Mouse (Mus musculus) myocyte (in vitro differentiated cells): ENCODE data around the gene Dennd5b. TPM values are rescaled to one million over a fixed set of nuclear protein-coding genes. Genes with fewer than 3 reads are reported as not detected.

Experiments used
- H3K27me3 ChIP-seq: one replicate; pipeline ENCODE4 v1.6.1; 2011; ENCODE audit not compliant: control insufficient read depth, insufficient read depth, insufficient read length
- H3K36me3 ChIP-seq: one replicate; pipeline ENCODE4 v1.6.1; 2011; ENCODE audit not compliant: control insufficient read depth, insufficient read depth
- H3K4me2 ChIP-seq: one replicate; pipeline ENCODE4 v1.6.1; 2011; ENCODE audit warnings: low read depth, control low read depth
- H3K4me3 ChIP-seq: one replicate; pipeline ENCODE4 v1.5.1; 2011; ENCODE audit warnings: mild to moderate bottlenecking, control low read depth, moderate library complexity
- H3K79me2 ChIP-seq: one replicate; pipeline ENCODE4 v1.6.1; 2011; ENCODE audit not compliant: control insufficient read depth, insufficient read depth
- H3ac ChIP-seq: one replicate; pipeline ENCODE4 v1.6.1; 2011; ENCODE audit not compliant: control insufficient read depth, insufficient read length
- CEBPB ChIP-seq: IDR thresholded peaks from 2 replicates; pipeline ENCODE4 v1.6.1; 2011; ENCODE audit warnings: mild to moderate bottlenecking, moderate library complexity; ENCODE audit not compliant: poor library complexity, insufficient read depth, severe bottlenecking
- E2F4 ChIP-seq: IDR thresholded peaks from one replicate; pipeline ENCODE4 v1.6.1; 2011; ENCODE audit warnings: mild to moderate bottlenecking, control low read depth, moderate library complexity; ENCODE audit not compliant: insufficient read depth
- MAX ChIP-seq: IDR thresholded peaks from one replicate; pipeline ENCODE4 v1.6.1; 2011; ENCODE audit warnings: low read depth, mild to moderate bottlenecking, control low read depth
- MYOD1 ChIP-seq, 3 experiments: IDR thresholded peaks; one replicate each; pipeline ENCODE4 v1.6.1; 2011; ENCODE audit warnings: control low read depth in 2 of 3, low read depth in 2 of 3, mild to moderate bottlenecking in 2 of 3, moderate library complexity in 1 of 3; ENCODE audit not compliant: insufficient read length in 2 of 3, control insufficient read depth in 1 of 3
- MYOG ChIP-seq, 3 experiments: IDR thresholded peaks; one replicate each; pipeline ENCODE4 v1.6.1; 2011; ENCODE audit warnings: control low read depth in 2 of 3, low read depth in 2 of 3, mild to moderate bottlenecking in 2 of 3; ENCODE audit not compliant: insufficient read length in 2 of 3, control insufficient read depth in 1 of 3, insufficient read depth in 1 of 3
- POLR2A ChIP-seq: IDR thresholded peaks from one replicate; pipeline ENCODE4 v1.6.1; 2011; ENCODE audit warnings: low read depth, mild to moderate bottlenecking, control low read depth, moderate library complexity; ENCODE audit not compliant: insufficient read length
- POLR2AphosphoS2 ChIP-seq: IDR thresholded peaks from one replicate; pipeline ENCODE4 v1.6.1; 2011; ENCODE audit warnings: low read depth, control low read depth; ENCODE audit not compliant: insufficient read length
- REST ChIP-seq: IDR thresholded peaks from one replicate; pipeline ENCODE4 v1.6.1; 2011; ENCODE audit warnings: mild to moderate bottlenecking, control low read depth, moderate library complexity; ENCODE audit not compliant: insufficient read depth, insufficient read length
- SRF ChIP-seq: IDR thresholded peaks from one replicate; pipeline ENCODE4 v1.6.1; 2011; ENCODE audit warnings: low read depth; ENCODE audit not compliant: control insufficient read depth, insufficient read length
- TCF12 ChIP-seq: IDR thresholded peaks from one replicate; pipeline ENCODE4 v1.6.1; 2011; ENCODE audit warnings: mild to moderate bottlenecking, control low read depth; ENCODE audit not compliant: poor library complexity, insufficient read depth, severe bottlenecking
- TCF3 ChIP-seq: IDR thresholded peaks from one replicate; pipeline ENCODE4 v1.6.1; 2011; ENCODE audit warnings: low read depth, control low read depth; ENCODE audit not compliant: insufficient read length
- USF1 ChIP-seq: IDR thresholded peaks from one replicate; pipeline ENCODE4 v1.6.1; 2011; ENCODE audit warnings: low read depth, mild to moderate bottlenecking, control low read depth, moderate library complexity
- polyA plus RNA-seq: library from polyadenylated mRNA; unstranded; fragments of >200 nt; fragmentation: generic; extraction: Trizol; gene quantifications from one replicate; pipeline ENCODE4 v1.2.1, GENCODE M21; 2012; ENCODE audit warnings: missing spikeins

Gene Dennd5b
- polyA plus RNA-seq, 1 experiment = 3.1 TPM

- H3K79me2 ChIP-seq = peaks cover 42% of the 10 kb centered on the region
- peak overlapping the region; percentile 76 for H3ac ChIP-seq
- no peak for TF ChIP-seq REST
- no peak for TF ChIP-seq MAX
- TF ChIP-seq POLR2AphosphoS2 = no peak
- no peak for TF ChIP-seq POLR2A
- H3K36me3 ChIP-seq = no peaks in the 10 kb centered on the region
- peak overlapping the region; percentile 67 for H3K4me2 ChIP-seq
- H3K27me3 ChIP-seq = no peaks in the 10 kb centered on the region
- H3K4me3 ChIP-seq = peak overlapping the region; percentile 83
Measured at GRCm38 (mm10) chr6:149100174-149101075, 1.1 kb downstream of the Dennd5b start.

GRCm38 (mm10) chr6:149098993-149099392 lies 2.5 kb downstream of the Dennd5b start:
- Histone ChIP-seq H3ac (no peak overlapping the region), H3K4me2 (peak overlapping the region; percentile 67), H3K36me3 (no peaks in the 10 kb centered on the region), H3K27me3 (no peaks in the 10 kb centered on the region), H3K4me3 (peak overlapping the region; percentile 83), H3K79me2 (peaks cover 45% of the 10 kb centered on the region)
- no peak for TF ChIP-seq TCF3
- no peak for TF ChIP-seq USF1
- no peak for TF ChIP-seq CEBPB

GRCm38 (mm10) chr6:149097276-149097675 lies 4.2 kb downstream of the Dennd5b start:
- no peak overlapping the region for H3K4me3 ChIP-seq
- no peak overlapping the region for H3ac ChIP-seq
- H3K4me2 ChIP-seq = no peak overlapping the region
- peaks cover 53% of the 10 kb centered on the region for H3K79me2 ChIP-seq
- H3K36me3 ChIP-seq = no peaks in the 10 kb centered on the region
- TF ChIP-seq USF1 (no peak), MYOD1 (IDR thresholded peaks at IDR 0.05; ENCODE audit: control insufficient read depth in 1 of 3, insufficient read length in 2 of 3, low read depth in 2 of 3) (no peak), REST (no peak), POLR2AphosphoS2 (no peak), TCF3 (no peak), POLR2A (no peak), E2F4 (no peak), MYOG (IDR thresholded peaks at IDR 0.05; ENCODE audit: control insufficient read depth in 1 of 3, insufficient read depth in 1 of 3, insufficient read length in 2 of 3, low read depth in 2 of 3) (no peak), SRF (no peak), MAX (no peak), TCF12 (no peak), CEBPB (no peak)
- H3K27me3 ChIP-seq = no peaks in the 10 kb centered on the region

- H3K27me3 ChIP-seq = no peaks in the 10 kb centered on the region
- TF ChIP-seq TCF3 = no peak
- no peak for TF ChIP-seq POLR2AphosphoS2
- peaks cover 57% of the 10 kb centered on the region for H3K79me2 ChIP-seq
- H3K4me2 ChIP-seq = no peak overlapping the region
- H3ac ChIP-seq = no peak overlapping the region
- H3K36me3 ChIP-seq = no peaks in the 10 kb centered on the region
- H3K4me3 ChIP-seq = no peak overlapping the region
Measured at GRCm38 (mm10) chr6:149096233-149096632, 5.2 kb downstream of the Dennd5b start.

GRCm38 (mm10) chr6:149095389-149095788 lies 6.1 kb downstream of the Dennd5b start:
- H3ac ChIP-seq = no peak overlapping the region
- no peak overlapping the region for H3K4me3 ChIP-seq
- H3K4me2 ChIP-seq = peak overlapping the region; percentile 55
- TF ChIP-seq SRF (no peak), REST (no peak), USF1 (no peak), MYOD1 (IDR thresholded peaks at IDR 0.05; ENCODE audit: control insufficient read depth in 1 of 3, insufficient read length in 2 of 3, low read depth in 2 of 3) (no peak)
- peaks cover 60% of the 10 kb centered on the region for H3K79me2 ChIP-seq
- no peaks in the 10 kb centered on the region for H3K36me3 ChIP-seq
- H3K27me3 ChIP-seq = no peaks in the 10 kb centered on the region
